In the genomic region with DNA sequence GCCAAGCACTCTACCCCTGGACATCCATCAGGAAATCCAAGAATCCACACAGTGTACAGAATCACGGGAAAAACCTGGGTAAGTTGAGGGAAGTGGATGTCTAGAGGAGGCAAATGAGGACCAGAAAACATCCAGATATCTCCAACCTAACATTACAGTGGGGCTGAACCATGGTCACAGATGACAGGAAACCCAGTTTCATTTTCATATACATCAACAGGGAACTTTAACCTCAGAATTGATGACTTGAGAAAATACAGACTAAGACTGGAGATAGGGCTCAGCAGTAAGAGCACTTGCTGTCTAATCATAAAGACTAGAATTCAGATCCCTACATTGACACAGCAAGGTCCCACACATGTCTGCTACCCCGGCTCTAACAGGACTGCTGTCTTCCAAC, we compare ENCODE assay signal across 16 mouse cellular contexts.
"Had no signal": no experiment of that assay in that cellular context is flagged by ENCODE, and none has a peak within 500 bp of the region (broad histone marks: within the 10 kb centered on the region; RNA-seq: fewer than 3 reads in every experiment).

No protein-coding gene starts in this region.

- H3K9ac ChIP-seq: kidney, embryonic 15.5 days; limb, embryonic 12.5 days; liver, embryonic 13.5 days; liver, postnatal 0 days; lung, embryonic 15.5 days; midbrain, embryonic 15.5 days had no signal

- H3K4me3 ChIP-seq: kidney, embryonic 15.5 days; limb, embryonic 12.5 days; liver, embryonic 13.5 days; lung, embryonic 15.5 days; megakaryocyte, embryonic 14.5 days; midbrain, embryonic 15.5 days had no signal

- H3K9me3 ChIP-seq: kidney, embryonic 15.5 days; limb, embryonic 12.5 days; liver, embryonic 13.5 days; lung, embryonic 15.5 days; megakaryocyte, embryonic 14.5 days; midbrain, embryonic 15.5 days had no signal

- H3K27me3 ChIP-seq: kidney, embryonic 15.5 days; limb, embryonic 12.5 days; liver, embryonic 13.5 days; lung, embryonic 15.5 days; megakaryocyte, embryonic 14.5 days; midbrain, embryonic 15.5 days had no signal

- H3K4me2 ChIP-seq: kidney, embryonic 15.5 days; limb, embryonic 12.5 days; liver, embryonic 13.5 days; lung, embryonic 15.5 days; midbrain, embryonic 11.5 days; midbrain, embryonic 15.5 days had no signal

- H3K27ac ChIP-seq: kidney, embryonic 15.5 days; limb, embryonic 12.5 days; liver, embryonic 13.5 days; lung, embryonic 15.5 days; midbrain, embryonic 15.5 days; stomach, postnatal 0 days had no signal

- H3K36me3 ChIP-seq: midbrain, embryonic 15.5 days had no signal

- ATAC-seq: liver, postnatal 0 days; midbrain, embryonic 15.5 days had no signal

- DNase-seq: kidney, adult 2 months; kidney, postnatal 25 days; layer of hippocampus, adult 9-11 months; liver; liver, embryonic 13.5 days; liver, postnatal 0 days; right cerebral cortex, adult 18-20 months; right cerebral cortex, postnatal 25 days; thymus, postnatal 4 days had no signal

- H3K4me1 ChIP-seq: limb, embryonic 12.5 days; lung, embryonic 15.5 days; midbrain, embryonic 15.5 days had no signal
